Mouse (Mus musculus): Measurements from ENCODE around the gene Syne4. TPM values are rescaled to one million over a fixed set of nuclear protein-coding genes. Genes with fewer than 3 reads are reported as not detected.
A peak's percentile ranks its signal among the peaks of the same experiment; 100 is the strongest.

Syne4 gene
- total and polyA plus RNA-seq, 2 experiments from 2014 or later: 13.6 to 14.1 TPM

DNA sequence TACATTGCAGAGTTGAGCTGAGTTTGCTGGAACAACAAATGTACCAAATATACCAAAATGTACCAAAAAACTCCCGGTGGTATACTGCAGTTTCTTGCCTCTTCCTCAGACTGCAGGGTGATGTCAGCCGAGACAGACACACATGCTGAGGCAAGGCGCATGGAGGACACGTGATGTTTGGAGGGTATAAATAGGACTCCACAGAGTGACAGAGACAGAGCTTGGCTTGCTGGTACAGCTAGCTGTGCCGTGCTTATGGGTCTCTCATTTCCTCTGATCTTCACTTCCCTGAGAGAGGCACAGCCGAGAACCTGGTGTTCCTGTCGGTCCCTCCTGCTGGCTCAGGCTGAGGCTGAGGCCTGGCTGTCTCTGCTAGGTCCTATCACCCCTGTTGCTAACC, 31.9 kb upstream of the Syne4 start:
- no peak overlapping the region for H3K4me2 ChIP-seq (ENCODE audit: low read depth, low read length, poor library complexity, severe bottlenecking)
- H3K36me3 ChIP-seq (ENCODE audit: insufficient read depth, low read length): no peaks in the 10 kb centered on the region
- no peaks in the 10 kb centered on the region for H3K27me3 ChIP-seq (ENCODE audit: insufficient read depth, low read length)
- TF ChIP-seq CTCF (IDR thresholded peaks at IDR 0.05): no peak
- 0 out of 2 replicates have a peak, but pooled peaks cover 2% of the 10 kb centered on the region for H3K4me1 ChIP-seq (ENCODE audit: insufficient read depth, low read length)
- 81% methylated on average over 7 of the region's 7 CpGs for WGBS
- no peak for DNase-seq (ENCODE audit: low spot score)
- no peaks in the 10 kb centered on the region for H3K9me3 ChIP-seq (ENCODE audit: low read length)
- no peak for ATAC-seq (ENCODE audit: low FRiP score)
- no peak overlapping the region for H3K27ac ChIP-seq (ENCODE audit: low read depth, low read length)
- no peak overlapping the region for H3K9ac ChIP-seq (replicated peaks; ENCODE audit: low read length, poor library complexity, severe bottlenecking)
- no peak overlapping the region for H3K4me3 ChIP-seq (ENCODE audit: low read depth, low read length)

- H3K36me3 ChIP-seq (ENCODE audit: insufficient read depth, low read length): no peaks in the 10 kb centered on the region
- H3K4me2 ChIP-seq (ENCODE audit: low read depth, low read length, poor library complexity, severe bottlenecking): no peak overlapping the region
- no peak overlapping the region for H3K4me3 ChIP-seq (ENCODE audit: low read depth, low read length)
- ATAC-seq (ENCODE audit: low FRiP score): no peak
- no peaks in the 10 kb centered on the region for H3K4me1 ChIP-seq (ENCODE audit: insufficient read depth, low read length)
- no peak for TF ChIP-seq CTCF (IDR thresholded peaks at IDR 0.05)
- no peak overlapping the region for H3K27ac ChIP-seq (ENCODE audit: low read depth, low read length)
- H3K27me3 ChIP-seq (ENCODE audit: insufficient read depth, low read length): no peaks in the 10 kb centered on the region
- WGBS: 51% methylated on average over 8 of the region's 8 CpGs
- no peaks in the 10 kb centered on the region for H3K9me3 ChIP-seq (ENCODE audit: low read length)
- H3K9ac ChIP-seq (replicated peaks; ENCODE audit: low read length, poor library complexity, severe bottlenecking): no peak overlapping the region
- DNase-seq (ENCODE audit: low spot score): peak; percentile 54
Measured at GRCm38 (mm10) chr7:30286701-30287410, 27.8 kb upstream of the Syne4 start.

GRCm38 (mm10) chr7:30288046-30288445, 26.6 kb upstream of the Syne4 start:
- no peak for ATAC-seq (ENCODE audit: low FRiP score)
- H3K9me3 ChIP-seq (ENCODE audit: low read length): no peaks in the 10 kb centered on the region
- peaks cover 4% of the 10 kb centered on the region; the same call in 1 of the 2 replicates for H3K4me1 ChIP-seq (ENCODE audit: insufficient read depth, low read length)
- H3K27ac ChIP-seq (ENCODE audit: low read depth, low read length): no peak overlapping the region
- TF ChIP-seq CTCF (IDR thresholded peaks at IDR 0.05): no peak
- H3K4me3 ChIP-seq (ENCODE audit: low read depth, low read length): no peak overlapping the region
- 70% methylated on average over 6 of the region's 6 CpGs for WGBS
- no peak for DNase-seq (ENCODE audit: low spot score)
- H3K36me3 ChIP-seq (ENCODE audit: insufficient read depth, low read length): no peaks in the 10 kb centered on the region
- H3K4me2 ChIP-seq (ENCODE audit: low read depth, low read length, poor library complexity, severe bottlenecking): no peak overlapping the region
- H3K27me3 ChIP-seq (ENCODE audit: insufficient read depth, low read length): no peaks in the 10 kb centered on the region
- no peak overlapping the region for H3K9ac ChIP-seq (replicated peaks; ENCODE audit: low read length, poor library complexity, severe bottlenecking)

GRCm38 (mm10) chr7:30289071-30289713, 25.4 kb upstream of the Syne4 start:
- WGBS: 74% methylated on average over 7 of the region's 7 CpGs
- H3K9me3 ChIP-seq (ENCODE audit: low read length): no peaks in the 10 kb centered on the region
- peaks cover 10% of the 10 kb centered on the region; the same call in 1 of the 2 replicates for H3K4me1 ChIP-seq (ENCODE audit: insufficient read depth, low read length)
- H3K4me3 ChIP-seq (ENCODE audit: low read depth, low read length): no peak overlapping the region
- no peaks in the 10 kb centered on the region for H3K36me3 ChIP-seq (ENCODE audit: insufficient read depth, low read length)
- no peaks in the 10 kb centered on the region for H3K27me3 ChIP-seq (ENCODE audit: insufficient read depth, low read length)
- DNase-seq (ENCODE audit: low spot score) (no peak), ATAC-seq (ENCODE audit: low FRiP score) (no peak)
- no peak overlapping the region for H3K4me2 ChIP-seq (ENCODE audit: low read depth, low read length, poor library complexity, severe bottlenecking)
- no peak for TF ChIP-seq CTCF (IDR thresholded peaks at IDR 0.05)
- H3K27ac ChIP-seq (ENCODE audit: low read depth, low read length): no peak overlapping the region
- no peak overlapping the region for H3K9ac ChIP-seq (replicated peaks; ENCODE audit: low read length, poor library complexity, severe bottlenecking)

GRCm38 (mm10) chr7:30289714-30290399, 24.8 kb upstream of the Syne4 start:
- peak; percentile 12; the same call in 1 of the 2 replicates for TF ChIP-seq CTCF (IDR thresholded peaks at IDR 0.05)
- Histone ChIP-seq H3K9me3 (ENCODE audit: low read length) (no peaks in the 10 kb centered on the region), H3K27me3 (ENCODE audit: insufficient read depth, low read length) (no peaks in the 10 kb centered on the region), H3K4me3 (ENCODE audit: low read depth, low read length) (no peak overlapping the region), H3K27ac (ENCODE audit: low read depth, low read length) (no peak overlapping the region), H3K9ac (replicated peaks; ENCODE audit: low read length, poor library complexity, severe bottlenecking) (no peak overlapping the region; the same call in 1 of the 2 replicates), H3K4me1 (ENCODE audit: insufficient read depth, low read length) (peaks cover 11% of the 10 kb centered on the region; the same call in 1 of the 2 replicates), H3K36me3 (ENCODE audit: insufficient read depth, low read length) (peaks cover 4% of the 10 kb centered on the region; the same call in 1 of the 2 replicates), H3K4me2 (ENCODE audit: low read depth, low read length, poor library complexity, severe bottlenecking) (no peak overlapping the region)
- WGBS: 52% methylated on average over 10 of the region's 10 CpGs
- peak; percentile 65 for DNase-seq (ENCODE audit: low spot score)
- ATAC-seq (ENCODE audit: low FRiP score): 0 out of 2 replicates have a peak, but pooled peaks have one; percentile 15
